In the genomic region with DNA sequence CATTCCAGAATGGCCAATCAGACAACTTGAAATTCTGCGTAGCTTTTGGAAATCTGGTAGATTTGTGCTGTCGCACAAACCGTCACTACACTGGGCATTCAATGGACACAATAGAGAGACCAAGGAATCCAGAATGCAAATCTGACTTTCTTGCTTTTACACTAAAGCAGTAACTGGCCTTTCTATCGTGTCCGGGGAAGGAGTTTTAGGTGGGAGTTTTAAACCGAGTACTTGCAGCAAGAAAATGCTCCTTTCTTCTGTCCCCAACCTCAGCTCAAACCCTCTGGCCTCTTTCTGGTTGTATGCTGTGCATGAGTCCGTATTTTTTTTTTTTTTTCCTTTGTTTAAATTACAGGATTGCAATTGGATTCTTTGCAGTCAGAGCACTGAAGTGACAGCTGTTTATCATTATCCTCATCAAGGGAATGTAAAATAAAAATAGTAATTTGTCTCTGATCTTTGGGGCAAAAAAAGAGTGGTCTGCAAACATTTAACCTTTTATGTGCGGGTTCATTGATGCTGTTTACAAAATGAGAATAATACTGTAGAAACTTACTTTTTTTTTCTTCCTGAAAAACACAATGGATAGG, we compare ENCODE assay signal across 27 mouse cellular contexts. TPM values are rescaled to one million over a fixed set of nuclear protein-coding genes. Genes with fewer than 3 reads are reported as not detected.
DNase-seq lines count a peak whose midpoint lies in the region; ATAC-seq and TF ChIP-seq lines count a peak whose summit lies in the region.
"Had no signal": no experiment of that assay in that cellular context is flagged by ENCODE, and none has a peak within 500 bp of the region (broad histone marks: within the 10 kb centered on the region; RNA-seq: fewer than 3 reads in every experiment).

No protein-coding gene starts in this region.

- WGBS in kidney, embryonic 16.5 days, result 64% methylated on average over 8 of the region's 8 CpGs
- WGBS in embryonic facial prominence, embryonic 12.5 days, result 25% methylated on average over 8 of the region's 8 CpGs
- WGBS in limb, embryonic 12.5 days, result 33% methylated on average over 8 of the region's 8 CpGs
- WGBS in thymus, adult 2 months, result 95% methylated on average over 8 of the region's 8 CpGs

- TF ChIP-seq CTCF in brain, embryonic 14.5 days (IDR thresholded peaks at IDR 0.05; ENCODE audit: borderline replicate concordance, extremely low read depth, insufficient read depth, insufficient read length), result no peak
- no peak for TF ChIP-seq CTCF in thymus, adult 2 months (IDR thresholded peaks at IDR 0.05; ENCODE audit: borderline replicate concordance, control insufficient read depth, extremely low read depth, insufficient read depth, low read length, poor library complexity)

- TF ChIP-seq POLR2A in brain, embryonic 14.5 days (IDR thresholded peaks at IDR 0.05; ENCODE audit: borderline replicate concordance, extremely low read depth, insufficient read depth, insufficient read length, poor library complexity, severe bottlenecking), result no peak
- no peak for TF ChIP-seq POLR2A in thymus, adult 2 months (IDR thresholded peaks at IDR 0.05; ENCODE audit: control insufficient read depth, extremely low read depth, insufficient read depth, low read length, poor library complexity)

- 0 out of 2 replicates have a peak overlapping the region, but pooled peaks have one; percentile 31 for H3K27ac ChIP-seq in kidney, embryonic 16.5 days (ENCODE audit: low read length)
- H3K27ac ChIP-seq in embryonic facial prominence, embryonic 12.5 days, result peak overlapping the region; percentile 98
- peak overlapping the region; percentile 98 for H3K27ac ChIP-seq in limb, embryonic 12.5 days
- no peak overlapping the region for H3K27ac ChIP-seq in thymus, adult 2 months (ENCODE audit: control insufficient read depth, insufficient read depth, low read length)
- H3K27ac ChIP-seq: heart, embryonic 13.5 days; liver, embryonic 14.5 days; macrophage; neural tube, embryonic 12.5 days had no signal

- intact Hi-C loops in heart, postnatal 36 days (cut with DNase I), result no loop called here

- no peak overlapping the region for H3K9ac ChIP-seq in kidney, embryonic 16.5 days (replicated peaks; ENCODE audit: low read length)
- H3K9ac ChIP-seq in embryonic facial prominence, embryonic 12.5 days, result peak overlapping the region; percentile 15; the same call in 1 of the 2 replicates
- no peak overlapping the region for H3K9ac ChIP-seq in limb, embryonic 12.5 days (replicated peaks)
- H3K9ac ChIP-seq: heart, embryonic 13.5 days; liver, embryonic 14.5 days; neural tube, embryonic 12.5 days had no signal

- H3K9me3 ChIP-seq in kidney, embryonic 16.5 days (ENCODE audit: low read length), result no peaks in the 10 kb centered on the region
- no peaks in the 10 kb centered on the region for H3K9me3 ChIP-seq in embryonic facial prominence, embryonic 12.5 days
- H3K9me3 ChIP-seq in limb, embryonic 12.5 days, result no peaks in the 10 kb centered on the region
- H3K9me3 ChIP-seq: heart, embryonic 13.5 days; neural tube, embryonic 12.5 days had no signal

- no peak overlapping the region for H3K4me2 ChIP-seq in kidney, embryonic 16.5 days (replicated peaks; ENCODE audit: low read depth, low read length)
- peak overlapping the region; percentile 13; the same call in 1 of the 2 replicates for H3K4me2 ChIP-seq in embryonic facial prominence, embryonic 12.5 days (replicated peaks)
- no peak overlapping the region for H3K4me2 ChIP-seq in limb, embryonic 12.5 days
- H3K4me2 ChIP-seq: heart, embryonic 13.5 days; midbrain, embryonic 11.5 days; neural tube, embryonic 12.5 days had no signal

- no peak for DNase-seq in kidney, adult 9 months
- DNase-seq in brain, embryonic 14.5 days (ENCODE audit: low read depth), result peak; percentile 19
- DNase-seq in heart, postnatal 36 days, result no peak
- DNase-seq in thymus, adult 2 months, result no peak
- no peak for DNase-seq in B cell, adult 2 months
- DNase-seq: adrenal gland, adult 2 months; cerebellum, postnatal 10 days; heart, adult 11 months; kidney, adult 11 months; kidney, postnatal 10 days; layer of hippocampus, postnatal 36 days; thymus, adult 18-20 months had no signal

- peaks cover 12% of the 10 kb centered on the region for H3K4me1 ChIP-seq in kidney, embryonic 16.5 days (ENCODE audit: insufficient read depth, low read length)
- peaks cover 49% of the 10 kb centered on the region for H3K4me1 ChIP-seq in embryonic facial prominence, embryonic 12.5 days
- peaks cover 66% of the 10 kb centered on the region for H3K4me1 ChIP-seq in limb, embryonic 12.5 days (replicated peaks)
- H3K4me1 ChIP-seq in thymus, adult 2 months (replicated peaks; ENCODE audit: control insufficient read depth, insufficient read depth, low read length), result no peaks in the 10 kb centered on the region

- H3K4me3 ChIP-seq in kidney, embryonic 16.5 days (ENCODE audit: low read length), result no peak overlapping the region
- no peak overlapping the region for H3K4me3 ChIP-seq in embryonic facial prominence, embryonic 12.5 days
- no peak overlapping the region for H3K4me3 ChIP-seq in limb, embryonic 12.5 days (replicated peaks)
- H3K4me3 ChIP-seq in thymus, adult 2 months (ENCODE audit: control insufficient read depth, insufficient read depth, low read length), result no peak overlapping the region
- H3K4me3 ChIP-seq: heart, embryonic 13.5 days; neural tube, embryonic 12.5 days had no signal

- H3K36me3 ChIP-seq in kidney, embryonic 16.5 days (ENCODE audit: insufficient read depth, low read length), result no peaks in the 10 kb centered on the region
- H3K36me3 ChIP-seq in embryonic facial prominence, embryonic 12.5 days, result no peaks in the 10 kb centered on the region
- H3K36me3 ChIP-seq in limb, embryonic 12.5 days, result no peaks in the 10 kb centered on the region
- no peaks in the 10 kb centered on the region for H3K36me3 ChIP-seq in thymus, adult 2 months (ENCODE audit: control insufficient read depth, insufficient read depth, low read length)
- H3K36me3 ChIP-seq: heart, embryonic 13.5 days; neural tube, embryonic 12.5 days had no signal

- ATAC-seq in kidney, embryonic 16.5 days (ENCODE audit: low FRiP score, low TSS enrichment), result no peak
- ATAC-seq in embryonic facial prominence, embryonic 12.5 days (ENCODE audit: insufficient number of reproducible peaks, insufficient read depth, low FRiP score, low TSS enrichment), result no peak
- no peak for ATAC-seq in limb, embryonic 12.5 days (ENCODE audit: insufficient number of reproducible peaks, insufficient read depth, low FRiP score, low TSS enrichment, low read depth)
- ATAC-seq: hindbrain, embryonic 16.5 days had no signal

- no peaks in the 10 kb centered on the region for H3K27me3 ChIP-seq in kidney, embryonic 16.5 days (ENCODE audit: insufficient read depth, low read length)
- H3K27me3 ChIP-seq in embryonic facial prominence, embryonic 12.5 days, result no peaks in the 10 kb centered on the region
- no peaks in the 10 kb centered on the region for H3K27me3 ChIP-seq in limb, embryonic 12.5 days
- H3K27me3 ChIP-seq in thymus, adult 2 months (ENCODE audit: control insufficient read depth, insufficient read depth, low read length), result no peaks in the 10 kb centered on the region
- H3K27me3 ChIP-seq: heart, embryonic 13.5 days; neural tube, embryonic 12.5 days had no signal

RNA-seq across cellular contexts. Expression of a gene that starts 44.3 kb away (rescaled TPM):
- not detected in 2 replicates for polyA plus RNA-seq in kidney, embryonic 16.5 days (2015; fragmentation: Nextera tagmentation; extraction: Ambion mirVana)
- not detected in 2 replicates for polyA plus RNA-seq in brain, embryonic 14.5 days (2012; rRNA removed)
- polyA plus RNA-seq in embryonic facial prominence, embryonic 12.5 days (2016; fragmentation: Nextera tagmentation; extraction: Ambion mirVana), result not detected in 2 replicates
- not detected in 2 replicates for polyA plus RNA-seq in limb, embryonic 12.5 days (2016; fragmentation: Nextera tagmentation; extraction: Ambion mirVana)
- not detected for total RNA-seq in heart, postnatal 36 days (2021)
- polyA plus RNA-seq in thymus, adult 2 months (2012; rRNA removed), result not detected in 2 replicates
- total RNA-seq: adrenal gland, adult 2 months; gastrocnemius, adult 8-10 months; heart, postnatal 25 days; layer of hippocampus, adult 18-20 months; layer of hippocampus, postnatal 36 days; left cerebral cortex, postnatal 36 days; monocyte, adult 5-6 weeks had no signal
- polyA plus RNA-seq: adrenal gland, adult 2 months; heart, embryonic 13.5 days; liver, embryonic 14.5 days; macrophage; midbrain, embryonic 11.5 days; neural tube, embryonic 12.5 days; small intestine, adult 2 months had no signal

RNA-seq across cellular contexts. Expression of a gene that starts 54.8 kb away (rescaled TPM):
- 42.5 and 46.7 TPM in 2 replicates for polyA plus RNA-seq in kidney, embryonic 16.5 days (2015; fragmentation: Nextera tagmentation; extraction: Ambion mirVana)
- 23.6 and 26.5 TPM in 2 replicates for polyA plus RNA-seq in brain, embryonic 14.5 days (2012; rRNA removed)
- polyA plus RNA-seq in embryonic facial prominence, embryonic 12.5 days (2016; fragmentation: Nextera tagmentation; extraction: Ambion mirVana), result 44.1 and 48.3 TPM in 2 replicates
- 43.2 and 45.9 TPM in 2 replicates for polyA plus RNA-seq in limb, embryonic 12.5 days (2016; fragmentation: Nextera tagmentation; extraction: Ambion mirVana)
- 10 to 100 TPM; 14.3 to 17.6 TPM for total RNA-seq in heart, postnatal 36 days (2021)
- 17.5 and 25.0 TPM in 2 replicates for polyA plus RNA-seq in thymus, adult 2 months (2012; rRNA removed)
